Mouse (Mus musculus): ENCODE measurements around the gene Efna5. TPM values are rescaled to one million over a fixed set of nuclear protein-coding genes. Genes with fewer than 3 reads are reported as not detected.

The Efna5 gene
- polyA plus RNA-seq, 1 experiment from 2014 or later: 3.2 TPM

DNA sequence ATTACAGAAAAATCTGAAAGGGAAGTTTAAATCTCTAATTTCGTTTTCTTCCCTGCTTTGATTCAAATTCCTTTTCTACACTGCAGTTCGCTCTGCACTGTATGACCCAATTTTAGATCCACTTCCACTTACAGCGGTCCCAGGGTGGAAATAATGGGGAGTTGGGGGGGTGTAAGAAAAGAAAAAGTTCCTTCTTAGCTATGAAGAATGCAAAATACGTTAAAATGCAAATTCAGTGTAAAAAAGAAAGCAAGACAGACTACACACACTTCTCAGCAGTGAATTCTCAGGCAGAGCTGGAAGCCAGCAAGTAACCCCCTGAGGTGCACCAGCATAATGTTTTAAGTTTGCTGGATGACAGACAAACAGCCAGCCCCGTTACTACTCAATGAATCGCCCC is 174.7 kb downstream of the Efna5 start:
- no peak for DNase-seq (ENCODE audit: low spot score)

DNA sequence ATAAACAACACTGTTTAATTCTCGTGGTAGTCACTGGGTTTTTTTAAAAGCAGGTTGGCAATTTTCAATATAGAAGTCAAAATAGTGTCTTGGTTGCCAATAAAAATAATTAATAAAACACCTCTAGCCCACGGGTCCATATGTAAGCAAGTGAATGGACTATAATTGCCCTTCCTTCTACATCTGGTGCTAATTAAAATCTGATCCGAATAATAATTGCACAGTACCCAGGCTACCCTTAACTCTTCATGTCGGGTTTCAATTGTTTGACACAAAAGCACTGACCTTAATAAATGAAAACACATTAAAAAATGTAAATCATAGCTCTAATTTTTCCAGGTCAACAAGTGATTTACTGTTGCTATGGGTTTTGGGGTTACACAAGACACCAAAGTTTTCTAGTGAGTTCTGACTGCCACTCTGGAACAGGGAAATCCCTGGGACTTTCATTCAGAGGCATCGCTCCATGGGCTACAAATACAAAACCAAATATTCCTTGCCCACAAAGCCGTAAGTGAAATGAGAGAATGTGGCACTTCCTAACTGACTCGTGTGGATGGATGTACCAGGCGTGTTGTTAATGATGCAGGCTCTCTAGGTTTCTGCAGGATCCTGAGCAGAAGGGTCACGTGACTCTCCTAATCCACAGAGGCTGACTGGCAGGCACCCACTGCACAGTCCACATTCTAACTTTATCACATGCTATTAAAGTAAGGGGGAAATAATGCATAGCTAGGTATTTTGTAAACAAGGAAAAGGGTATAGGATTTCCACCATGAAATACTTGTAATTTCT is 178.9 kb downstream of the Efna5 start:
- no peak for DNase-seq (ENCODE audit: low spot score)

DNA sequence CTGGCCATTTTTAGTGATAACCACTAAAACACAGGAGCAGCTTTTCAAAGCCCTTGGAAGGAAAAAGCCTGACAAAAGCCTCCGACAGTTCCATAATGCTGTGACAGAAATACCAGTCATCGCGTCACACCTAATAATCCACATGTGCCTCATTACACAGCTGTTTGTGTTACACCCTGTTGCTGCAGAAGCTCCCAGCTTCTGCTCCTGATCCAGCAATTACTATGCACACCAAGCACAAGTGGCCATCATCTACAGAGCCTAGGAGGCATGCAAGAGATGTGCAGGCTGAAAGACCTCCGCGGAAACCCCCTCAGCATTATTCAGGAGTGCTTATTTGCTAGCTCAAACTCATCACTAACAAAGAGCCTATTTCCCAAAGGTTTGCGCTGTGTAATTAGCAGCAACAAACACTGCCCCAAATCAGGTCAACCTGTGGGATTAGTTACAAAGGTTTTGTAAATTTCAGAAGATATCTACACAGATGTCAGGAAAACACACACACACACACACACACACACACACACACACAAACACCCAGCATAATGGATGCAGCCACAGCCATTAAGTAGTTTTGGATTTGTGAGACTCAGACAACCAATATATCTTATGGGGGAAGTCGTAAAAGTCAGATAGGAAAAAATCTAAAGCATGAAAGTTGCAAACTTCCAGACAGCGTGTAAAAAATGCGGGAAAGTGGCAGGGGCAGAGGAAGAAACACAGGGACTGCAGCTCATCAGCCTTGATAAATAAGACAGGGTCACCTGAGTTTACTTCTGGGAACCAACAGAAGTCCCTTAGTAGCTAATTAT is 180.1 kb downstream of the Efna5 start:
- no peak for DNase-seq (ENCODE audit: low spot score)

DNA sequence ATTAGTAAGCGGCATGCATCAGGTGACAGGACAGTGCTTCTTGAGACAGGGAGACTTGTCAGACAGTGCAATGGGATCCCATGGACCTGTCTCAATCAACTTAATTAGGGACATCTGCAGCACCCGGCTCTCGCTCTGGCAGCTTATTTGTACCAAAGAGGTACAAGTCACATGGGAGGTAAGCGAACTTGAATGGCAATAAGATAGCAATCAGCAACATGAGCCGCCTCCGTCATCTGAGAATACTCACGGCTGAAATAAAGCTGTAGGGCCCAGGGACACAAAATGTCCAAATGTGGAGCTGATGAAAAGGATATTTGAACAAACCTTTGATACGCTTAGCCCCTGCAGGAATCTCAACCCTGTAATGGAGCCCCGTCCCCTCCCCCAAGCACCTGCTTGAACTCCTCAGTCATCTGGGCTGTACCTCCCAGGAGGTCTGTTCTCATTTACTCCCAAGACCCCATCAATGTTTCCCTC is 186.1 kb downstream of the Efna5 start:
- DNase-seq (ENCODE audit: low spot score): no peak

DNA sequence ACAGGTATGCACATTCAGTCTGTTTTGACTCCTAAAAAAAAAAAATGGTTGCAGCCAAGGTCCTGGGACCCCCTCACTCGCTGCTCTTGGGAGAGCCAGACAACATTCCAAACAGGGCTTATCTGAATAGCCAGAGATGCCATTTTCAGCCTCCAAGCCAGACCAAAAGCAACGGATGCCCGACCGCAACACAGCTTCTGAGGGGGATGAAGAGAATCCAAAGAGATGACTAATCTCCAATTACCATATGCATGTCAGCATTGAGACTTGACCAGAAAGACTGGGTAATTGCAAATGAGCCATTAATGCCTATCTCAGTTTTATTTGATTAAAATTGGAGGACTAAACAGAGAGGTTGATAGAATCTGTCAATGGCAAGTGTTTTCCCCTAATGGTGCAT is 188.9 kb downstream of the Efna5 start:
- no peak for DNase-seq (ENCODE audit: low spot score)

DNA sequence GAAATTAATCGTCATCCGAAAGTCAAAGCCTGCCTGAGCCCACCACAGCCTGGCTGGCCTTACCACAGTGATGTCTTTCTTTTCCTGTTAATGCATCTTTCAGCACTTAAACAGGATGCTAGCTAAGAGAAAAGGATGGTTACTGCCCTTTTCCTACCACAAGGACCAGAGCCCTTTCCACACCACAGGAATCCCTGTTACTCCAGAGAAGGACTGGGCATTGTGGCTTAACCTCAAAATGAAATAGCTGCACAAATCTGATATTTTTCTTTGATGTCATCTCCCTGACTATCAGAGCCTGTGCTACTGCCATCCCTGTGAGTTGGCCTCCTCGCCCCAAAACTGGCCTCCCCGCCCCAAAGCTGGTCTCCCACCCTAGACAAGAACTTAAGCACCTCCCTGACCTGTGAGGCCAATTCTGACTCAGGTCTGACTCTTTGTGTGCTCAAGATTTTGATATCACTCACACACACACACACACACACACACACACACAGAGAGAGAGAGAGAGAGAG is 189.9 kb downstream of the Efna5 start:
- no peak for DNase-seq (ENCODE audit: low spot score)

DNA sequence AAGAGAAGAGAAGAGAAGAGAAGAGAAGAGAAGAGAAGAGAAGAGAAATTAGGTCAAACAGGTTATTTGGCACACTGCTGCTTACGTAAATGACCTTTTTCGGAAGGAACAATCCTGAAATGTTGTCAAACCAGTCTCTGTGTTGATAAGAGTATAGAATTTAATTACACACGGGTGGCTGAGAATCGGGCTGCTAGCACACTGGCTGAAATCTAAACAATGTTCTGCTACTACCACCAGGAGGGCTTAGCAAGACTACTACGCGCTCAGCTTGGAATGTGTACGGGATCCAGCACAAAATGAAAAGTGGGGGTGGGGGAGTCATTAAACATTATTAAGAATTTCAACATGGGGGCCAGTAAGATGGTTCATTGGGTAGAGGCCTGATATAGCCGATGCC is 190.9 kb downstream of the Efna5 start:
- no peak for DNase-seq (ENCODE audit: low spot score)

DNA sequence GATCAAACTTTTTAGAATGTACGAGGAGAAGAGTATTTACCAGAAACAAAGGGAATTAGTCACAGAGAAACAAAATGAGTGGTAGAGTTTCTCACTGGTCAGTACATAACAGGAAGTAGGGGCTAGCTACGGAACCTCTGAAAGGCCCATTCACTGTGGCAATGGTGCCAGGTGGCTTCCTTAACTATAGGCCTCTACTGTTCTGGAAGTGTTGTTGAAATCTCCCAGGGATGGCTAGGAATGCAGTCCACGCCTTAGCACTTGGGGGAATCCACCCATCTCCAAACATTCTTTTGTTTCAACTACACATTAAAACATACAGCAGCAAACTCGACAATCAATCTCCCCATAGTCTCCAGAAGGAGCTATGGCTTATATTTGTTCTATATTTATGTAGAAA is 191.5 kb downstream of the Efna5 start:
- DNase-seq (ENCODE audit: low spot score): no peak

DNA sequence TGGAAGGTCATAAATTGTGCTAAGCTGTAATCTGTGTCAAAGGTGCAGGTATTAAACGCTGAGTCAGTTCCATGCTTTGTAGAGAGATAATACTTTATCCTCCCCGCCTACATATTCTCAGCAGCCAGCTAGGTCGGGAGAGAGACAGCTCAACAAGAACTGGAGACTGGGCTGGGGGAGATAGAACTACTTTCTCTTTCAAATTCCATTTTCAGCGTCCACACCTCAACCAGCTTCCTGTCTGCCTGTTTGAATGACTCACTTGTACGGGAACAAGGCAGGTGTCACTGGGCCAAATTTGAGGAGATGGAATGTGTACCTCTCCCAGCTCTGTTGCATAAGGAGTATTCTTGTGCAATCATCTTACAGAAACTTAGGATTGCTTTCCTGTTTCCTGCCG is 193.7 kb downstream of the Efna5 start:
- DNase-seq (ENCODE audit: low spot score): no peak

DNA sequence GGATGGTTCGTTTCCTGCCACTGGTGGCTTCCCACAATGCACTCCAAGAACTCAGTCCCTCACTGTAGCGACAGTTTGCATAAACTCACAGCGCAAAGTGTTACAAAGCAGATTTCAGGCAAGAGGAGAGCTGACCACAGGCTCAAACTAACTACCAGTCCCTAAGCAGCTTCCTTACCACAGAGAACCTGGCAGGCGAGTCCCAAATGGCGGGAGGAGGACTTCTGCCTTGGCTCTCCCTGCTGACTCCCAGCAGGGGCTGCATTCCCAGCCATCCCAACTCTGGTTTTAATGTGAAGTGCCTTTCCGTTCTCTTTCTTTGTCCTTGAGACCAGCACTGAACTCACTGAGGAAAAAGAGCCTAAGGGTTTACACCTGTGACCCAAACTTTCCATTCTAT is 195.9 kb downstream of the Efna5 start:
- DNase-seq (ENCODE audit: low spot score): no peak

DNA sequence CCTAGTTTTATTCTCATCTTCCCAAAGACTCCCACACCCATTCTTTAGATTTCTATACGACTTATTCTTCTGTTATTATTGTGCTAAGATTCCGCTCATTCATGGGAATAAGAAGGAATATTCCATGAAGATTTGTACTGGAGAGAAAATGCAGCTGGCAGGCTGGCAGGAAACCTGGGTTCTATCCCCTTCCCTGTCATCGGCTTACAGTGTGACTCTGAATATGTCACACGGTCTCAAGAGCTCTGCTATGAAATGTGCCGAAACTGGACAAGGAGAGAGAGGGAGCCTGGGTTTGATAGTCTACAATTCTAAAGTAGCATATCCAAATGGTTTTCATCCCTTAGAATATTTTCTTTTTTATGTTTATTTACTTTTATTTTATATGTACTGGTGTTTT is 198.0 kb downstream of the Efna5 start:
- no peak for DNase-seq (ENCODE audit: low spot score)

DNA sequence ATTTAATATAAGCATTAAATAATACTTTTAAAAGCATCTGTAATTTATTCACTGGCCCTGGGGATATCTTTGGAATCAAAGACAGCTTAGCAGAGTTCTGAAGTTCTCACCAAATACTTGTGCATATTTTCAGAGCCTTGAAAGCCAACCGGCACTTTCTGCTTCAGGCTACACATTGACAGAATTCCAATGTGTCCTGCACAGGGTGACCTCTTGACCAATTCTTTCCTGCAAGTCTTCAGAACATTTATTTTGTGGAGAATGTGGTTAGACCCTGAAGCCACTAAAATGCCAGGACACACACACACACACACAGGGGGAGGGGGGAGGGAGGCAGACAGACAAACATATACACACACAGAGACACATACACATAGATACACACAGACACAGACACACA is 199.4 kb downstream of the Efna5 start:
- no peak for DNase-seq (ENCODE audit: low spot score)

DNA sequence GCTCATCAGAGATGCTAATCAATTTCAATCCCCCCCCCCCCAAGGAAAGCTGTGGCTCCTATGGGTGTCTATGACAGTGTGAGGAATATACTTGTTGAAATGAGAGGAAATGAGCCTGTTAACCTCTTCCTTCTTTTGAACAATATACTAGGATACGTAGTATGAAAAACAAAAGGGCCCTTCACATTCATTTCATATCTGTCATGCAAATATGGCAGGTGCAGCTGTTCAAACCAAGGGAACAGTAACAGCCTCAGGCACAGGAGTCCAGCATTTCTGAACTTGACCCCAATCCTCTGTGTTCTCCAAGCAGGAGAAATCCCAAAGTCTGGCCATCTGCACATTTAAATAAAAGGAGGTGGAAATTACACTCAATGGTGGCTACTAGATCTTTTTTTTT is 200.4 kb downstream of the Efna5 start:
- no peak for DNase-seq (ENCODE audit: low spot score)

DNA sequence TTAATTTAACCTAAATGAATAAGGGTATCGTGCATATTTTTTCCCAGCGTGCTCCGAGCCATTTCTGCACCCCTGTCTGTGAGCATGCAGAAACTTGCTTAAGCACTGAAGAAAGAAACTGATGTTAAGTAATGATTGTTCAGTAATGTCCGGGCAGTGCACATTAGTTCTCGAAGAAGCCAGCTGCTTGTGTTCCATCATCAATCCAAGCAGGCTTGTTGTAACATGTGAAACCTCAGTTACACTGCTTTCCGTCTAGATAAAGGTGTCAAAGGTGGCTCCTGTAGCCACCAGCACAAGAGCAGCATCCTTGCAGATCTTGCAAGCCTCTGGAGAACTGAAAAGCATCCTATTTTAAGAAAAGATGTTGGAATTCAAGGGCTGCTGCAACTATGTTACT is 204.3 kb downstream of the Efna5 start:
- no peak for DNase-seq (ENCODE audit: low spot score)

DNA sequence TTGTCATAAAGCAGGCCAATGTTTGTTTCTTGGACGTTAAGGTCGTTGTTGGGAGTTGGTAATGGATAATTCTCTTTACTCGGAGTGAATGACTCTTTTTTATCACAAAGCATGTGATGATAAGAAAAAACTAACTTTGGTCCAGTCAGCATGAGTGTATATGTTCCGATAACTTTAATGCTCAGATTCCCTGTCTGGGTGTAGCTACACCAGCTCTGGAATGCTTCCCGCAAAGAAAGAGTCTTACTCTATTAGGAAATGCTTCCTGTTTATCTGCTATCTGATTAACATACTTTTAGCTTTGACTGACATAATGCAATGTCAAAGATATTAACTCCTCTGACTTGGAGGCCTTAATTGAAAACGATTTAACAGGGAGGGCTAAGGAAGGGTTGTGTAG is 204.7 kb downstream of the Efna5 start:
- DNase-seq (ENCODE audit: low spot score): no peak

DNA sequence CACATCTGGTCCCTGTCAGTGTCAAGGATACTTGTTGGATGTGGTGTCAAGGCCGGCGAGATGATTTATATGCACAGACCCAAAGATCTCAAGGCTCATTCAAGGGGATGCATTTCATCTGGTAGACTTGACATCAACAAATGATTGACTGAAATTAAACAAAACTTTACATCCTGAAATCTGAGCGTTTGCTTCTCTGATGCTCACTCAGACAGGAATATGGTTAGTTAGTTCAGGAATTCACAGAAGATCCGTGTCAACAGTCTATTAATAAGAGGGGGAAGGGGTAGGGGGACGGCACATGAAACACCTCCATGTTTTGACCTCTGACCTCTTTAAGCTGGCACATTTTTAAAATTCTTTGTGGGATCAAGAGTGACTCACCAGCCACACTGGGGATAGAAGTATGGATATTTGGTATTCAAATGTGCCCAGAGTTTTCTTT is 205.3 kb downstream of the Efna5 start:
- no peak for DNase-seq (ENCODE audit: low spot score)

DNA sequence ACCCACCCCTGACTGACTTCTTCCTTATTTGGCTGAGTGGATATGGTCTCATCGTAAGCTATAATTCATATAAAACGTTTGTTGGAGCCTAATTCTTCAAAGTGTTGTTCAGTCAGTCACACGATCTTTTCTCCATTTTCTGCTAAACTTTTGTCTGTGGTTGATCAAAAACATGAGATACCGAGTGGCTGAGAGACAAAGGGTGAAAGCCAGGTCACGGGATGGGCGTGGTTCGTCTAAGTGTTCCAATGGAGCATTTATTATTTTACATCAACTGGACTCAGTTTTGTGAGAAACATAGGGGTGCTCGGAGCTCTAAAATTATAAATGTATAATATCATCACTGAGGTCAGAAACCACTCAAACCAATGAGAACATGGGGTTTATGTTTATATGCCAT is 209.0 kb downstream of the Efna5 start:
- DNase-seq (ENCODE audit: low spot score): no peak

DNA sequence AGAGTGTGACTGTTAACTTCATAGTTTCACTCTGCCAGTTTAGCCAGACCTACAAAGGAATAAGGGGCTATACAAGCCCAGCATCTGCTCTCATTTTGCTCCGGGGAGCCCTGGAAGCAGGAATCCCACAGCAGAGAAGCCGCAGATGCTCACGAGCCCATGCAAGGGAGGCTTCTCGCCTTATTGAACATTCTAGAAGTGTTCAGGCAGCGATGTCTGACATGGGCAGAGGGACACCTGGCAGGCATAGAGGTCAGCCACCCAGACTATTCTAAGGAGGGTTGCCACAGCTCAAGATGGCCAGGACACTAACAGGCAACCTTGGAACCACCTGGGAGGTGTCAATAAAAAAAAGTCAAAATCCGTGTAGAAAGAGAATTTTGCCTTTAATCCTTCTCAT is 214.4 kb downstream of the Efna5 start:
- no peak for DNase-seq (ENCODE audit: low spot score)

DNA sequence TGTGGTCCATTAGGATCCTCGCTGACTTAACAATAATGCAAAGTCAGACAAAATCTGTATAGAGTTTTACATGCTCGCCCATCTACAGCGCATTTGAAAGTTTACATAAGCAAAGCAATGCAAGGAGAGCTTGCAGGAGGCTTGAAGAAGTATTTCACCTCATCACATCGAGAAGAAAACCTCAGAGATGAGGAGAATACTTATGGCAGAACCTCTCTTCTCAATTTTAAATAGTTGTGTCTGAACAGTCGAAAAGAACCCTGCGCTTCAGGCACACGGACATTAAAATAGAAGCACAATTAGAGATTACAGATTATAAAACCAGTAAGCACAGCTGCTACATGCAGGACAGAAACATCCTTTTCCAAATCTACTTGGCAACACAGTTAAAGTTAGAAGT is 215.3 kb downstream of the Efna5 start:
- no peak for DNase-seq (ENCODE audit: low spot score)

DNA sequence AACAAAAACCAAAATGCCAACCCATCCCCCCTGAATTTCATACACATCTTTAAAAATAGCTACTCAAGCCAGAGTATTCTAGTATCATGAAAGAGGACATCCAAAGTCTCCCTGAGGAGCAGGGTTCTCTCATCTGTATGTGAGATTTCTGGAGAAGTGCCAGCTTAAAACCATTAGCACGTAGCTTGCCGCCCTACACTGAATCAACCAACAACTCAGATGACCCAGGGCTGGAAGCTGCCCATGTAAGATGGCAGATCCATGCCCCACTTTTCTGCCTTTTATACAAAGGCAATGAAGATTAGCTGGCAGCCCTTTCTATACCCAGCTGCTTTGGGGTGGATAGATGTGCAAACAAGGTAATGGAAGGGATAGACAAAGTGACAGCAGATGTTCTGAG is 216.4 kb downstream of the Efna5 start:
- DNase-seq (ENCODE audit: low spot score): no peak

DNA sequence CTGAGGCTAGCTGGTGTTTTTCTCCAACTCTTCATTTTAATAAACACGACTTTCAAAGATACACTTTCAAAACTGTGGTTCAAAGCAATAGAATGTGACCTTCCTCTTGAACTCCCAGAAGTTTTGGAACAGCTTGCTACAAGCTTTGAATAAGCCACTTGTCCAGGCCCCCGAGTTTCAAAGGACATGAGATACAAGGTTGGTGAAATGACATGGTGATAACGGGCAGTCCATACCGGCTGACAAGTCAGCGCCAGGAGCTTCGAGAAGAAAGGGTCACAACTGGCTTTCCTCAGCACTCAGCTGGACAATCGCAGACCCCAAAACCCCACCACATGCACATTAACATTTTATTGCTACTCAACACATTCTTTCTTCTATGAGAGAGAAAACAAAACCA is 219.3 kb downstream of the Efna5 start:
- no peak for DNase-seq (ENCODE audit: low spot score)

DNA sequence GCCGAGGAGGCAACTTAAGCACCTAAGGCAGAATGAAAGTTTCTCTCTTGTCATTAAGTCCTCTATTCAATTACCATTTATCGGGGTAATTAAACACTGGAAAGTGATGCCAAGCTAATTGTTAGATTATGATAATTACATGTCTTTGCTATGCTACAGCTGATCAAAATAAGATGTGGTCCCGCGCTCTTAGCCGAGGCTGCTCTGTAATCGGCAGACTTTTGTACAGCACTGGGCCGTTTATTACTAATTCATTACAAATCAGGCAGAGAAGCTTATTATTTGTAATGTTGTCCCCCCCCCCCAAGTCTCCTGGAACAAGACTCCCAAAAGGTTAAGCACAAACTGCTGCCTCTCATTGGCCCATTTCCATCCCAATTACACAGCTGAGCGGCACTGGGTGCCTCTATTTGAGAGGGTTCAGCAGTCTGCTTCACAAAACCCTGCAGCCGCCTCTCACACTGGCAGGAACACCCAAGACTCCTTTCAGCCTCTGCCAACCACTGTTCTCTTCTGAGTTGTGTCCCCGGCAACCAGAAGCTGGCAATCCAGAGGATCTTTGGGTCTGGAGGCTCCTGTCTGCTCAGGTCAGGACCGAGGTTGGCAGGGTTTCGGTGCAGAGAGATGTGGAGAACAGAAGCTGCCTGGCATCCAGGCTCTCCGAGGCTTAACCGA is 221.5 kb downstream of the Efna5 start:
- no peak for DNase-seq (ENCODE audit: low spot score)

Data from thymus, postnatal 0 days (tissue).